ENCODE assay signal across 8 mouse cellular contexts in genomic region chr9:121298065-121298398, GRCm38 (mm10). TPM values are rescaled to one million over a fixed set of nuclear protein-coding genes. Genes with fewer than 3 reads are reported as not detected.
DNase-seq lines count a peak whose midpoint lies in the region; ATAC-seq and TF ChIP-seq lines count a peak whose summit lies in the region.

No protein-coding gene starts in this region.

- no peaks in the 10 kb centered on the region for H3K9me3 ChIP-seq in hindbrain, embryonic 16.5 days (ENCODE audit: control insufficient read depth, low read length)

- H3K27ac ChIP-seq in kidney, adult 2 months (ENCODE audit: insufficient read depth, low read depth, low read length) = peak overlapping the region; percentile 88
- peak overlapping the region; percentile 71 for H3K27ac ChIP-seq in hindbrain, embryonic 16.5 days (ENCODE audit: low read depth, low read length)

- ATAC-seq in hindbrain, embryonic 16.5 days = no peak
- 0 out of 2 replicates have a peak, but pooled peaks have one; percentile 1 for ATAC-seq in megakaryocyte, adult 5-6 weeks (ENCODE audit: poor library complexity, severe bottlenecking)

- peak overlapping the region; percentile 94 for H3K9ac ChIP-seq in hindbrain, embryonic 16.5 days (ENCODE audit: low read depth, low read length)

- no peaks in the 10 kb centered on the region for H3K27me3 ChIP-seq in kidney, adult 2 months (replicated peaks; ENCODE audit: control insufficient read depth, insufficient read depth, low read length)
- H3K27me3 ChIP-seq in hindbrain, embryonic 16.5 days (replicated peaks; ENCODE audit: control insufficient read depth, insufficient read depth, low read length) = no peaks in the 10 kb centered on the region

- peak overlapping the region; percentile 84 for H3K4me3 ChIP-seq in kidney, adult 2 months (ENCODE audit: insufficient read depth, low read depth, low read length)
- H3K4me3 ChIP-seq in hindbrain, embryonic 16.5 days (ENCODE audit: low read length) = peak overlapping the region; percentile 90

- 2% methylated on average over 7 of the region's 7 CpGs for WGBS in kidney, adult 2 months
- under 1% methylated on average over 7 of the region's 7 CpGs for WGBS in hindbrain, embryonic 16.5 days

- H3K36me3 ChIP-seq in kidney, adult 2 months (ENCODE audit: control insufficient read depth, insufficient read depth, low read length) = no peaks in the 10 kb centered on the region
- H3K36me3 ChIP-seq in hindbrain, embryonic 16.5 days (ENCODE audit: control insufficient read depth, insufficient read depth, low read length) = no peaks in the 10 kb centered on the region

- TF ChIP-seq POLR2A in kidney, adult 2 months (IDR thresholded peaks at IDR 0.05; ENCODE audit: low read depth, low read length) = no peak
- no peak for TF ChIP-seq POLR2A in brain, embryonic 14.5 days (IDR thresholded peaks at IDR 0.05; ENCODE audit: borderline replicate concordance, extremely low read depth, insufficient read depth, insufficient read length, poor library complexity, severe bottlenecking)

- no peak for TF ChIP-seq CTCF in kidney, adult 2 months (conservative IDR thresholded peaks at IDR 0.05; ENCODE audit: insufficient read depth, insufficient read length, low read depth, low read length)
- no peak for TF ChIP-seq CTCF in brain, embryonic 14.5 days (IDR thresholded peaks at IDR 0.05; ENCODE audit: borderline replicate concordance, extremely low read depth, insufficient read depth, insufficient read length)

- H3K4me1 ChIP-seq in kidney, adult 2 months (ENCODE audit: control insufficient read depth, insufficient read depth, low read length) = peaks cover 29% of the 10 kb centered on the region
- H3K4me1 ChIP-seq in hindbrain, embryonic 16.5 days (ENCODE audit: control insufficient read depth, insufficient read depth, low read depth, low read length) = peaks cover 38% of the 10 kb centered on the region

- DNase-seq in kidney, adult 2 months = no peak
- DNase-seq in kidney, postnatal 14 days = no peak
- peak; percentile 38 for DNase-seq in brain, embryonic 14.5 days (ENCODE audit: low read depth)
- DNase-seq in ovary, postnatal 10 days (ENCODE audit: low spot score) = no peak
- no peak for DNase-seq in spleen, adult 18-20 months
- DNase-seq in cerebellum, adult 11 months = no peak

- H3K4me2 ChIP-seq in hindbrain, embryonic 16.5 days (ENCODE audit: low read length) = peak overlapping the region; percentile 95

RNA-seq across cellular contexts. Expression of gene Trak1, which starts 0.7 kb away (rescaled TPM):
- 65.1 and 65.2 TPM in 2 replicates for polyA plus RNA-seq in kidney, adult 2 months (2012; rRNA removed)
- polyA plus RNA-seq in brain, embryonic 14.5 days (2012; rRNA removed) = 59.2 and 77.7 TPM in 2 replicates
- 57.8 and 59.3 TPM in 2 replicates for polyA plus RNA-seq in hindbrain, embryonic 16.5 days (2015; fragmentation: Nextera tagmentation; extraction: Ambion mirVana)
- 23.2 and 25.0 TPM in 2 replicates for total RNA-seq in megakaryocyte, adult 5-6 weeks (2015)
- total RNA-seq in megakaryocyte, adult 5-6 weeks (2017) = 20.0 and 22.0 TPM in 2 replicates

RNA-seq across cellular contexts. Expression of gene Ulk4, which starts 21.0 kb away (rescaled TPM):
- polyA plus RNA-seq in kidney, adult 2 months (2012; rRNA removed) = 1.9 and 4.8 TPM in 2 replicates
- 7.3 and 7.8 TPM in 2 replicates for polyA plus RNA-seq in brain, embryonic 14.5 days (2012; rRNA removed)
- polyA plus RNA-seq in hindbrain, embryonic 16.5 days (2015; fragmentation: Nextera tagmentation; extraction: Ambion mirVana) = 75.8 and 79.9 TPM in 2 replicates
- 0.20 TPM in 1 of 2 replicates, not detected in the other for total RNA-seq in megakaryocyte, adult 5-6 weeks (2015)
- total RNA-seq in megakaryocyte, adult 5-6 weeks (2017) = 0.12 and 1.0 TPM in 2 replicates
